Comparison of ENCODE assay signal across 7 mouse cellular contexts in genomic region chr2:165854207-165854968, GRCm38 (mm10). TPM values are rescaled to one million over a fixed set of nuclear protein-coding genes. Genes with fewer than 3 reads are reported as not detected.
DNase-seq lines count a peak whose midpoint lies in the region; ATAC-seq lines count a peak whose summit lies in the region.

No protein-coding gene starts in this region.

- H3K9ac ChIP-seq in intestine, embryonic 14.5 days (ENCODE audit: low read length), result no peak overlapping the region
- H3K9ac ChIP-seq in stomach, embryonic 14.5 days (replicated peaks; ENCODE audit: low read depth, low read length), result no peak overlapping the region
- H3K9ac ChIP-seq in kidney, embryonic 14.5 days (ENCODE audit: low read depth, low read length), result no peak overlapping the region

- H3K4me1 ChIP-seq in megakaryocyte, embryonic 14.5 days, result peaks cover 99% of the 10 kb centered on the region
- H3K4me1 ChIP-seq in intestine, embryonic 14.5 days (replicated peaks; ENCODE audit: control insufficient read depth, insufficient read depth, low read length), result peaks cover 61% of the 10 kb centered on the region
- H3K4me1 ChIP-seq in stomach, embryonic 14.5 days (ENCODE audit: control insufficient read depth, insufficient read depth, low read length), result peaks cover 58% of the 10 kb centered on the region
- peaks cover 56% of the 10 kb centered on the region for H3K4me1 ChIP-seq in kidney, embryonic 14.5 days (ENCODE audit: control insufficient read depth, insufficient read depth, low read length)

- ATAC-seq in megakaryocyte, adult 5-6 weeks (ENCODE audit: poor library complexity, severe bottlenecking), result no peak
- peak; percentile 45 for ATAC-seq in intestine, embryonic 14.5 days (replicated peaks; ENCODE audit: low FRiP score, low TSS enrichment, low read depth)
- ATAC-seq in stomach, embryonic 14.5 days (ENCODE audit: insufficient number of reproducible peaks, insufficient read depth, low FRiP score, low read depth), result no peak
- ATAC-seq in kidney, embryonic 14.5 days (ENCODE audit: low FRiP score, low TSS enrichment), result no peak

- peak; percentile 75 to 86 for DNase-seq in cerebellum, adult 18-20 months
- no peak for DNase-seq in intestine, embryonic 14.5 days (ENCODE audit: low spot score)
- DNase-seq in urinary bladder, postnatal 4 days (ENCODE audit: low spot score in 2 of 2), result no peak

- H3K36me3 ChIP-seq in megakaryocyte, embryonic 14.5 days (replicated peaks; ENCODE audit: low read length), result peaks cover 96% of the 10 kb centered on the region
- H3K36me3 ChIP-seq in intestine, embryonic 14.5 days (ENCODE audit: control insufficient read depth, insufficient read depth, low read length), result peaks cover 26% of the 10 kb centered on the region
- H3K36me3 ChIP-seq in stomach, embryonic 14.5 days (ENCODE audit: control insufficient read depth, insufficient read depth, low read length), result peaks cover 22% of the 10 kb centered on the region
- H3K36me3 ChIP-seq in kidney, embryonic 14.5 days (ENCODE audit: control insufficient read depth, insufficient read depth, low read length), result peaks cover 27% of the 10 kb centered on the region

- peak overlapping the region; percentile 64 for H3K4me3 ChIP-seq in megakaryocyte, embryonic 14.5 days (replicated peaks)
- no peak overlapping the region for H3K4me3 ChIP-seq in intestine, embryonic 14.5 days (ENCODE audit: low read depth, low read length)
- no peak overlapping the region for H3K4me3 ChIP-seq in stomach, embryonic 14.5 days (ENCODE audit: low read depth, low read length)
- no peak overlapping the region for H3K4me3 ChIP-seq in kidney, embryonic 14.5 days (ENCODE audit: low read length)

- no peaks in the 10 kb centered on the region for H3K9me3 ChIP-seq in megakaryocyte, embryonic 14.5 days
- no peaks in the 10 kb centered on the region for H3K9me3 ChIP-seq in intestine, embryonic 14.5 days (ENCODE audit: control insufficient read depth, low read length)
- no peaks in the 10 kb centered on the region for H3K9me3 ChIP-seq in stomach, embryonic 14.5 days (ENCODE audit: control insufficient read depth, low read depth, low read length)
- no peaks in the 10 kb centered on the region for H3K9me3 ChIP-seq in kidney, embryonic 14.5 days (ENCODE audit: control insufficient read depth, low read length)

- 48% methylated on average over 16 of the region's 16 CpGs for WGBS in intestine, embryonic 14.5 days
- 42% methylated on average over 16 of the region's 16 CpGs for WGBS in stomach, embryonic 14.5 days
- WGBS in kidney, embryonic 14.5 days, result 44% methylated on average over 16 of the region's 16 CpGs

- H3K27me3 ChIP-seq in megakaryocyte, embryonic 14.5 days (replicated peaks), result no peaks in the 10 kb centered on the region
- no peaks in the 10 kb centered on the region for H3K27me3 ChIP-seq in intestine, embryonic 14.5 days (replicated peaks; ENCODE audit: control insufficient read depth, insufficient read depth, low read length)
- H3K27me3 ChIP-seq in stomach, embryonic 14.5 days (ENCODE audit: control insufficient read depth, insufficient read depth, low read length), result no peaks in the 10 kb centered on the region
- H3K27me3 ChIP-seq in kidney, embryonic 14.5 days (ENCODE audit: control insufficient read depth, insufficient read depth, low read length), result no peaks in the 10 kb centered on the region

- no peak overlapping the region for H3K4me2 ChIP-seq in intestine, embryonic 14.5 days (ENCODE audit: low read length)
- no peak overlapping the region for H3K4me2 ChIP-seq in stomach, embryonic 14.5 days (replicated peaks; ENCODE audit: low read depth, low read length)
- H3K4me2 ChIP-seq in kidney, embryonic 14.5 days (replicated peaks; ENCODE audit: low read depth, low read length), result no peak overlapping the region

- no peak overlapping the region for H3K27ac ChIP-seq in intestine, embryonic 14.5 days (ENCODE audit: low read depth)
- 0 out of 2 replicates have a peak overlapping the region, but pooled peaks have one; percentile 27 for H3K27ac ChIP-seq in stomach, embryonic 14.5 days (ENCODE audit: low read length)
- H3K27ac ChIP-seq in kidney, embryonic 14.5 days (ENCODE audit: low read depth, low read length), result no peak overlapping the region

RNA-seq across cellular contexts. Expression of gene Zmynd8, which starts 44.4 kb away (rescaled TPM):
- 41.0 and 57.7 TPM in 2 replicates for polyA plus RNA-seq in megakaryocyte, embryonic 14.5 days (2012; ENCODE audit: insufficient read depth, low replicate concordance)
- 26.9 and 37.5 TPM in 2 replicates for total RNA-seq in megakaryocyte, adult 5-6 weeks (2015)
- 26.7 and 28.3 TPM in 2 replicates for total RNA-seq in megakaryocyte, adult 5-6 weeks (2017)
- polyA plus RNA-seq in intestine, embryonic 14.5 days (2014; fragmentation: Nextera tagmentation; extraction: Ambion mirVana), result 49.2 and 53.6 TPM in 2 replicates
- polyA plus RNA-seq in stomach, embryonic 14.5 days (2014; fragmentation: Nextera tagmentation; extraction: Ambion mirVana), result 53.1 and 57.6 TPM in 2 replicates
- polyA plus RNA-seq in kidney, embryonic 14.5 days (2014; fragmentation: Nextera tagmentation; extraction: Ambion mirVana), result 44.3 and 61.1 TPM in 2 replicates

Comparison
In these comparisons a context has a peak if more than half of its experiments do, and no peak if none do; other contexts are left out.
1. DNase-seq: peak in cerebellum, adult 18-20 months (2 of 2); none in intestine, embryonic 14.5 days (single experiment) and urinary bladder, postnatal 4 days (0 of 2).